Mouse (Mus musculus): ENCODE data around the gene Cop1. TPM values are rescaled to one million over a fixed set of nuclear protein-coding genes. Genes with fewer than 3 reads are reported as not detected.
"Not testable (repeated sequence)": the region's sequence is repeated elsewhere in the genome, so short reads cannot be mapped to it uniquely, and the experiment has no call there.

Cop1 gene
- polyA plus RNA-seq (2015; fragmentation: Nextera tagmentation; extraction: Ambion mirVana), result 32.8 and 33.2 TPM in 2 replicates

DNA sequence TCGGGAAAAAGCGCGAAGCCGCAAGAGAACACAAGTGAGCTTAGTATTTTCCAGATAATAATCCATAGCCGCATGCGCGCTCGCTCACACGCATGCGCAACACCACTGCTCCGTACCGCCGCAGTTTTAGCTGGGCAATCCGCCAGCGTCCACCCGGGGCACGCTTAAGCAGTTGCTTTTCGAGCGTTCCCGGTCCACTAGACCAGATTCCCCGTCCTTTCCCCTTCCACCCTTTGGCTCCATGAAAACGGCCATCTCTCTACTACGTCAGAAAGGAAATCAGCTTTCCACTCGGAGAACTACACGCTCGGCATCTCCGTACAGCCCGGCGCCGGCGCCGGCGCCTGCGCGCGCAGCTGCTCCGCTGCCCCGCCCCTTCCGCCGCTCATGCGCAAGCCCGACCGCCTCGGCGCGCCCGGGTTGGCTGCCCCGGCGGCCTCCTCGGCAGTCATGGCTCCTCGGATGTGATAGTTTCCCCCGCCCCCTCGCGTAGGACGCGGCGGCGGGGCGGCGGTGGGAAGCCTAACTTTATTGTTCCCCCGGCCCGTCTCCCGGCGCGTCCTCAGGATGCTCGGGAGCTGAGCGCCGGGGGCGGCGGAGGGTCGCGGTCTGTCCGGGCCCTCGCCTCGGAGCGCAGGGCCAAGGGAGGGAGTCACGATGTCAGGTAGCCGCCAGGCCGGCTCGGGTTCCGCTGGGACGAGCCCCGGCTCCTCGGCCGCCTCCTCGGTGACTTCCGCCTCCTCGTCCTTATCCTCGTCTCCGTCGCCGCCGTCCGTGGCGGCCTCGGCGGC is at the start of gene Cop1:
Cop1 (plus strand) TSS at position 540 of the 791 bp plus-strand sequence.
- H3K36me3 ChIP-seq (replicated peaks; ENCODE audit: insufficient read depth, low read length); H3K9me3 ChIP-seq (ENCODE audit: low read length); H3K27me3 ChIP-seq (ENCODE audit: insufficient read depth, low read length): not testable (repeated sequence)
- Histone ChIP-seq H3K4me3 (ENCODE audit: low read depth, low read length) (peak within 1 kb of the TSS; percentile 74), H3K4me2 (ENCODE audit: low read depth, low read length) (peak within 1 kb of the TSS; percentile 80), H3K4me1 (ENCODE audit: insufficient read depth) (peaks cover 25% of the 10 kb centered on the region), H3K27ac (ENCODE audit: low read depth) (peak within 1 kb of the TSS; percentile 96), H3K9ac (replicated peaks) (peak within 1 kb of the TSS; percentile 80)
- ATAC-seq (peak; percentile 95), DNase-seq (peak; percentile 95)
- WGBS (ENCODE audit: insufficient replicate concordance), result under 1% methylated on average over 65 of the region's 97 CpGs

DNA sequence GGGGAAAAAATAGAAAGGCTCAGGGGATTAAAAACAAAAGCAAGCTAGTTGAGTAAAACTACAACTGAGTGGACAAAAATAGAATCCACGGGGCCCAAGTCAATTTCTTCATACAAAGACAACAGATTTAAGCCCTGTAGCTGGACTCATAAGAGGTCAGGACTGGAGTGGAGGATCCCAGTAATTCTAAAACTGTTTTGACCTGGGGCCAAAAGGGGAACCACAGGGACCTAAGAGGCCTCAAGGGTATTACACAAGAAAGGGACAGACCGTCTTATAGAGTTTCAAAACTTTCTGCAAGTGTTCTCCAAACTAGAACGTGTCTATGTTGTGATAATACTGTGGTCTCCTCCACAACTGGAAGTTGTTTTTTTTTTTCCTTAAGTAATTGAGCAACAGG is 45.4 kb upstream of the Cop1 start:
- Histone ChIP-seq H3K36me3 (replicated peaks; ENCODE audit: insufficient read depth, low read length) (no peaks in the 10 kb centered on the region), H3K4me2 (ENCODE audit: low read depth, low read length) (no peak overlapping the region), H3K9ac (replicated peaks) (no peak overlapping the region), H3K27me3 (ENCODE audit: insufficient read depth, low read length) (no peaks in the 10 kb centered on the region), H3K4me3 (ENCODE audit: low read depth, low read length) (no peak overlapping the region), H3K27ac (ENCODE audit: low read depth) (peak overlapping the region; percentile 29; the same call in 1 of the 2 replicates), H3K4me1 (ENCODE audit: insufficient read depth) (no peaks in the 10 kb centered on the region), H3K9me3 (ENCODE audit: low read length) (no peaks in the 10 kb centered on the region)
- WGBS (ENCODE audit: insufficient replicate concordance), result 42% methylated on average over 3 of the region's 3 CpGs
- no peak for DNase-seq
- no peak; the same call in 1 of the 2 replicates for TF ChIP-seq EP300 (IDR thresholded peaks at IDR 0.05; ENCODE audit: low read depth)
- peak; percentile 82 for ATAC-seq

DNA sequence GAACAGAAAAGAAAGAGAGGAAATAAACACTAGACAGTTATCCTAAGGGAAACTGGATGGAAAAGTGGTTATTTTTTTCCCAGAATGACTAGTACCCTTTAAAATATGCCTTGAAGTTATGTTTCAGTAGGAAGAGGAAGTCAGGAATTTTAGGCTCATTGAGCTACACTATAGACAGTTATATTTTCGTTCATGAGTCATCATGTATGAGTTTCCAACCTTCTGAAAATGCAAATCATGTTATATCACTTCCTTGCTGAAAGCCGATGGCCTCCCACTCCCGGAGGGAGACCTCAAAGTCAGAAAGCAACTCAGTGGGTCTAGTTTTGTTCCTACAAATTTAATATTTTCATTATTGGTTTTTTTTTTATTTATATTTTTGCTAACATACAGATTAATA is 33.5 kb upstream of the Cop1 start:
- ATAC-seq, result no peak
- H3K9me3 ChIP-seq (ENCODE audit: low read length), result no peaks in the 10 kb centered on the region
- H3K4me1 ChIP-seq (ENCODE audit: insufficient read depth), result no peaks in the 10 kb centered on the region
- no peak overlapping the region for H3K27ac ChIP-seq (ENCODE audit: low read depth)
- no peaks in the 10 kb centered on the region for H3K36me3 ChIP-seq (replicated peaks; ENCODE audit: insufficient read depth, low read length)
- H3K4me3 ChIP-seq (ENCODE audit: low read depth, low read length), result no peak overlapping the region
- H3K4me2 ChIP-seq (ENCODE audit: low read depth, low read length), result no peak overlapping the region
- TF ChIP-seq EP300 (IDR thresholded peaks at IDR 0.05; ENCODE audit: low read depth) (no peak), CTCF (IDR thresholded peaks at IDR 0.05; ENCODE audit: low read depth) (no peak)
- H3K9ac ChIP-seq (replicated peaks), result no peak overlapping the region
- WGBS (ENCODE audit: insufficient replicate concordance), result 57% methylated on average over 3 of the region's 3 CpGs
- DNase-seq, result no peak
- no peaks in the 10 kb centered on the region for H3K27me3 ChIP-seq (ENCODE audit: insufficient read depth, low read length)

DNA sequence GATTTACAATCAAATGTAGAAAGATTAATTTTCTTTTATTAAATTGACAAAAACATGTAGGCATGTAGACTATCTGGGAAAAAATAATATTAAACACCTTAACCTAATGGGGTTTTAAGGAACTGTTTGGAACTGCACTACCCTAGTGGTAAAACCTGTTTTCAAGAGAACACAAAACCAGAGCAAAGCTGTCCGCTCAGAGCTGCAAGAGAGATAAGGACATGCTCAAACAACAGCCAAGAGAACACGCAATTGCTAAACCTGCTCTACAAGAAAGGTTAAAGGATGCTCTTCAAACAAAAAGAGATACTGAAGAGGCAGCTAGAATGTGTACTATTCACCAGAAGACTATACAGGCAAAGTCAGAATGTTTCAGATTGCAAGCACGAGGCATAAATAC is 32.5 kb upstream of the Cop1 start:
- H3K9ac ChIP-seq (replicated peaks), result no peak overlapping the region
- no peak for ATAC-seq
- no peak overlapping the region for H3K27ac ChIP-seq (ENCODE audit: low read depth)
- no peaks in the 10 kb centered on the region for H3K9me3 ChIP-seq (ENCODE audit: low read length)
- 60% methylated on average over 3 of the region's 3 CpGs for WGBS (ENCODE audit: insufficient replicate concordance)
- no peak overlapping the region for H3K4me2 ChIP-seq (ENCODE audit: low read depth, low read length)
- no peak for DNase-seq
- no peak overlapping the region for H3K4me3 ChIP-seq (ENCODE audit: low read depth, low read length)
- no peaks in the 10 kb centered on the region for H3K4me1 ChIP-seq (ENCODE audit: insufficient read depth)
- no peaks in the 10 kb centered on the region for H3K27me3 ChIP-seq (ENCODE audit: insufficient read depth, low read length)
- TF ChIP-seq EP300 (IDR thresholded peaks at IDR 0.05; ENCODE audit: low read depth) (no peak), CTCF (IDR thresholded peaks at IDR 0.05; ENCODE audit: low read depth) (no peak)
- H3K36me3 ChIP-seq (replicated peaks; ENCODE audit: insufficient read depth, low read length), result no peaks in the 10 kb centered on the region

DNA sequence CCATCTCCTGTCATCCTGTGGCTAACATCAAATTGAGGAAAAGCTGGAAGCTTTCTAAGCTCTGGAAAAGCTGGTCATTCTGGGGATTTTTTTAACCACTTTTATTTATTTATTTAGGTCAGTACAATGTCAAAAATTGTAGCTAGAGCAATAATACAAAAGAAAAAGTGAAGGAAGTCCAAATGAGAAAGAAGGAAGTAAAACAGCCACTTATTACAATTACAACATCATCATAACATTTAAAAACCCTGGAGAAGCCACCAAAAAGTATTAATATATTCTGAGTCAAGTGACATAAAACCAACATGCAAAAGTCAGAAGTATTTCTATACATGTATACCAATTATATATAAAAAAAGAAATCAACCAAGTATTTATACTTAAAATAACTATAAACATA is 30.9 kb upstream of the Cop1 start:
- no peak overlapping the region for H3K4me2 ChIP-seq (ENCODE audit: low read depth, low read length)
- no peaks in the 10 kb centered on the region for H3K9me3 ChIP-seq (ENCODE audit: low read length)
- no peak for DNase-seq
- no peak overlapping the region for H3K4me3 ChIP-seq (ENCODE audit: low read depth, low read length)
- TF ChIP-seq CTCF (IDR thresholded peaks at IDR 0.05; ENCODE audit: low read depth), result no peak
- TF ChIP-seq EP300 (IDR thresholded peaks at IDR 0.05; ENCODE audit: low read depth), result no peak
- H3K27me3 ChIP-seq (ENCODE audit: insufficient read depth, low read length), result no peaks in the 10 kb centered on the region
- H3K27ac ChIP-seq (ENCODE audit: low read depth), result no peak overlapping the region
- no peaks in the 10 kb centered on the region for H3K36me3 ChIP-seq (replicated peaks; ENCODE audit: insufficient read depth, low read length)
- no peaks in the 10 kb centered on the region for H3K4me1 ChIP-seq (ENCODE audit: insufficient read depth)
- ATAC-seq, result no peak
- H3K9ac ChIP-seq (replicated peaks), result no peak overlapping the region

DNA sequence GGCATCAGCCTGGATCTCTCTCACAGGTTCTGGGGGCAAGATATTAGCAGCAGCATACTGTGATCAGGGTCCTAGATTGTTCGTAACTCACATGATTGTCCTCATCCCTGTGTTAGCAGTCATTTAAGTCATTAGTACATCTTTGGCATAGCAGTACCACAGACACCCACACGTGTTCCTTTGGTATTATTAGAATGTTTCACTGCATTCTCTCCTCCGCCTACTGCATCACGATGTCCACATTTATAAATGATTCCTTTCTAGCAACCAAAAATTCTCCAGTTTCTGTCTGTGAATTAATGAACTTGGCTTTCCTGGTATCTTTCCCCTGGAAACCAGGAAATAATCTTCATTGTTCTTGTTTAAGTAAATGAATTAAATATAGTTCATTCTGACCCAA is 20.4 kb upstream of the Cop1 start:
- no peaks in the 10 kb centered on the region for H3K4me1 ChIP-seq (ENCODE audit: insufficient read depth)
- H3K36me3 ChIP-seq (replicated peaks; ENCODE audit: insufficient read depth, low read length), result no peaks in the 10 kb centered on the region
- H3K4me2 ChIP-seq (ENCODE audit: low read depth, low read length), result no peak overlapping the region
- H3K27me3 ChIP-seq (ENCODE audit: insufficient read depth, low read length), result no peaks in the 10 kb centered on the region
- no peak for TF ChIP-seq EP300 (IDR thresholded peaks at IDR 0.05; ENCODE audit: low read depth)
- no peak for TF ChIP-seq CTCF (IDR thresholded peaks at IDR 0.05; ENCODE audit: low read depth)
- H3K4me3 ChIP-seq (ENCODE audit: low read depth, low read length), result no peak overlapping the region
- no peak overlapping the region for H3K27ac ChIP-seq (ENCODE audit: low read depth)
- WGBS (ENCODE audit: insufficient replicate concordance), result 67% methylated on average over 4 of the region's 4 CpGs
- DNase-seq (no peak), ATAC-seq (no peak)
- H3K9ac ChIP-seq (replicated peaks), result no peak overlapping the region
- H3K9me3 ChIP-seq (ENCODE audit: low read length), result no peaks in the 10 kb centered on the region

All from liver, postnatal 0 days (tissue).